Mouse (Mus musculus): ENCODE measurements around the gene Klra7.
"Not testable (repeated sequence)": the region's sequence is repeated elsewhere in the genome, so short reads cannot be mapped to it uniquely, and the experiment has no call there.

DNA sequence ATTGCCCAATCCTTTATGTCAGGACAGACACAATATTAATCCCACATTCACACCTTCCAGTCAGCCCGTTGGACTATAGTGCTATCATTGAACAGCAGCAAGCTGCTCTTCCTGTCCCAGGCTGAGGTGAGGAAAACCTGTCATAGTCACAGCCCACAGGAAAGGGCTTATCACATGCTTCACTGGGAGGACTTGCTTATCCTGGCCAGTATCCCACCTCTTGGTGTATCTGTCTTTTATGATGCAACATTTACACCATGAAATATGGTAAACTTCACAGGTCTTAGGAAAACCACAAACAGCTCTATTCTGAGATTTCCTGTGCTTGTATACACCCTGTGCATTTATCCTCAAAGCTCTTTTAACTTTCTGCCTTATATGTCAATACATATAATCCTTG lies 35.7 kb downstream of the Klra7 start:
- TF ChIP-seq POLR2A, CTCF (IDR thresholded peaks at IDR 0.05; ENCODE audit: extremely low read depth, insufficient read depth, low read length): not testable (repeated sequence)

All from cortical plate, adult 2 months (tissue).